8 mouse cellular contexts compared by ENCODE assay signal in genomic region chr10:99168840-99169764, GRCm38 (mm10). TPM values are rescaled to one million over a fixed set of nuclear protein-coding genes. Genes with fewer than 3 reads are reported as not detected.
A peak's percentile ranks its signal among the peaks of the same experiment; 100 is the strongest.
DNase-seq lines count a peak whose midpoint lies in the region; ATAC-seq and TF ChIP-seq lines count a peak whose summit lies in the region.

No protein-coding gene starts in this region.

- intact Hi-C loops in gastrocnemius, adult 2 months (cut with DNase I) = loop anchor here (5.0 kb wide), 1 partner anchor 93 kb away; the partner anchor contains the start of gene Dusp6
- intact Hi-C loops in gastrocnemius, postnatal 36 days (cut with DNase I) = no loop called here

- H3K9me3 ChIP-seq in embryonic facial prominence, embryonic 14.5 days (ENCODE audit: control insufficient read depth, low read length) = no peaks in the 10 kb centered on the region
- no peaks in the 10 kb centered on the region for H3K9me3 ChIP-seq in forebrain, embryonic 13.5 days (replicated peaks)
- H3K9me3 ChIP-seq in hindbrain, embryonic 16.5 days (ENCODE audit: control insufficient read depth, low read length) = no peaks in the 10 kb centered on the region

- no peak for ATAC-seq in embryonic facial prominence, embryonic 14.5 days (ENCODE audit: low read depth)
- ATAC-seq in megakaryocyte-erythroid progenitor cell, adult 5-6 weeks (replicated peaks; ENCODE audit: low FRiP score, low TSS enrichment, poor library complexity, severe bottlenecking) = peak; percentile 72
- ATAC-seq in forebrain, embryonic 13.5 days = no peak
- no peak for ATAC-seq in hindbrain, embryonic 16.5 days

- H3K4me2 ChIP-seq in embryonic facial prominence, embryonic 14.5 days (ENCODE audit: low read depth, low read length) = no peak overlapping the region
- no peak overlapping the region for H3K4me2 ChIP-seq in forebrain, embryonic 13.5 days
- H3K4me2 ChIP-seq in hindbrain, embryonic 16.5 days (ENCODE audit: low read length) = no peak overlapping the region

- no peaks in the 10 kb centered on the region for H3K27me3 ChIP-seq in embryonic facial prominence, embryonic 14.5 days (replicated peaks; ENCODE audit: control insufficient read depth, insufficient read depth, low read length)
- no peaks in the 10 kb centered on the region for H3K27me3 ChIP-seq in forebrain, embryonic 13.5 days
- H3K27me3 ChIP-seq in hindbrain, embryonic 16.5 days (replicated peaks; ENCODE audit: control insufficient read depth, insufficient read depth, low read length) = no peaks in the 10 kb centered on the region

- no peaks in the 10 kb centered on the region for H3K36me3 ChIP-seq in embryonic facial prominence, embryonic 14.5 days (ENCODE audit: control insufficient read depth, insufficient read depth, low read length)
- no peaks in the 10 kb centered on the region; the same call in 1 of the 2 replicates for H3K36me3 ChIP-seq in forebrain, embryonic 13.5 days (ENCODE audit: poor library complexity, severe bottlenecking)
- no peaks in the 10 kb centered on the region for H3K36me3 ChIP-seq in hindbrain, embryonic 16.5 days (ENCODE audit: control insufficient read depth, insufficient read depth, low read length)

- peak; percentile 42 for TF ChIP-seq CTCF in gastrocnemius, adult 2 months (IDR thresholded peaks at IDR 0.05)

- DNase-seq in gastrocnemius, adult 2 months = peak; percentile 31
- no peak for DNase-seq in gastrocnemius, postnatal 36 days
- peak; percentile 56 for DNase-seq in ES-CJ7 (ENCODE audit: low read depth, low spot score)
- DNase-seq in embryonic facial prominence, embryonic 14.5 days (ENCODE audit: low spot score) = peak; percentile 53
- peak; percentile 70 for DNase-seq in kidney, postnatal 10 days

- 74% methylated on average over 11 of the region's 11 CpGs for WGBS in embryonic facial prominence, embryonic 14.5 days
- WGBS in forebrain, embryonic 13.5 days = 84% methylated on average over 11 of the region's 11 CpGs
- 82% methylated on average over 11 of the region's 11 CpGs for WGBS in hindbrain, embryonic 16.5 days

- peak overlapping the region; percentile 72 for H3K27ac ChIP-seq in gastrocnemius, adult 2 months
- H3K27ac ChIP-seq in embryonic facial prominence, embryonic 14.5 days (replicated peaks; ENCODE audit: low read depth, low read length) = no peak overlapping the region; the same call in 1 of the 2 replicates
- H3K27ac ChIP-seq in forebrain, embryonic 13.5 days = no peak overlapping the region
- no peak overlapping the region for H3K27ac ChIP-seq in hindbrain, embryonic 16.5 days (ENCODE audit: low read depth, low read length)

- peaks cover 18% of the 10 kb centered on the region for H3K4me1 ChIP-seq in embryonic facial prominence, embryonic 14.5 days (ENCODE audit: control insufficient read depth, insufficient read depth, low read length)
- 0 out of 2 replicates have a peak, but pooled peaks cover 3% of the 10 kb centered on the region for H3K4me1 ChIP-seq in forebrain, embryonic 13.5 days
- H3K4me1 ChIP-seq in hindbrain, embryonic 16.5 days (ENCODE audit: control insufficient read depth, insufficient read depth, low read depth, low read length) = peaks cover 5% of the 10 kb centered on the region

- H3K9ac ChIP-seq in embryonic facial prominence, embryonic 14.5 days (ENCODE audit: low read depth, low read length) = no peak overlapping the region
- no peak overlapping the region for H3K9ac ChIP-seq in forebrain, embryonic 13.5 days
- no peak overlapping the region for H3K9ac ChIP-seq in hindbrain, embryonic 16.5 days (ENCODE audit: low read depth, low read length)

- peak overlapping the region; percentile 47 for H3K4me3 ChIP-seq in gastrocnemius, adult 2 months
- H3K4me3 ChIP-seq in embryonic facial prominence, embryonic 14.5 days (ENCODE audit: low read depth, low read length) = no peak overlapping the region
- H3K4me3 ChIP-seq in forebrain, embryonic 13.5 days = no peak overlapping the region
- no peak overlapping the region for H3K4me3 ChIP-seq in hindbrain, embryonic 16.5 days (ENCODE audit: low read length)

RNA-seq across cellular contexts. Expression of gene Phxr2, which starts 43.0 kb away (rescaled TPM):
- total RNA-seq in gastrocnemius, adult 2 months (2021) = not detected
- total RNA-seq in gastrocnemius, postnatal 36 days (2021) = not detected
- not detected in 2 replicates for polyA plus RNA-seq in embryonic facial prominence, embryonic 14.5 days (2014; fragmentation: Nextera tagmentation; extraction: Ambion mirVana)
- 0.28 TPM in 1 of 2 replicates, not detected in the other for total RNA-seq in megakaryocyte-erythroid progenitor cell, adult 5-6 weeks (2014; fragmentation: Nextera tagmentation)
- not detected in 2 replicates for total RNA-seq in megakaryocyte-erythroid progenitor cell, adult 5-6 weeks (2017)
- polyA plus RNA-seq in forebrain, embryonic 13.5 days (2015; fragmentation: Nextera tagmentation; extraction: Ambion mirVana) = 0.15 TPM in 1 of 2 replicates, not detected in the other
- polyA plus RNA-seq in hindbrain, embryonic 16.5 days (2015; fragmentation: Nextera tagmentation; extraction: Ambion mirVana) = 0.14 TPM in 1 of 2 replicates, not detected in the other

Comparison
In these comparisons a context has a peak if more than half of its experiments do, and no peak if none do; other contexts are left out.
1. DNase-seq: peak in gastrocnemius, adult 2 months (single experiment), ES-CJ7 (single experiment), embryonic facial prominence, embryonic 14.5 days (single experiment) and kidney, postnatal 10 days (single experiment); none in gastrocnemius, postnatal 36 days (0 of 2).